Mouse (Mus musculus): ENCODE results near the gene Pgm5. TPM values are rescaled to one million over a fixed set of nuclear protein-coding genes. Genes with fewer than 3 reads are reported as not detected.

The Pgm5 gene
- polyA plus RNA-seq, 1 experiment: 18.3 TPM

GRCm38 (mm10) chr19:24648016-24648415 is 213.6 kb downstream of the Pgm5 start:
- TF ChIP-seq POLR2A (IDR thresholded peaks at IDR 0.05; ENCODE audit: low read depth, low read length) (no peak), CTCF (IDR thresholded peaks at IDR 0.05; ENCODE audit: extremely low read depth, insufficient read length, insufficient replicate concordance, low read depth, low read length) (no peak)
- WGBS: 74% methylated on average over 8 of the region's 8 CpGs
- no peak overlapping the region for H3K4me3 ChIP-seq (ENCODE audit: low read depth, low read length)

GRCm38 (mm10) chr19:24646162-24646829 is 215.4 kb downstream of the Pgm5 start:
- TF ChIP-seq CTCF (IDR thresholded peaks at IDR 0.05; ENCODE audit: extremely low read depth, insufficient read length, insufficient replicate concordance, low read depth, low read length): no peak
- no peak for TF ChIP-seq POLR2A (IDR thresholded peaks at IDR 0.05; ENCODE audit: low read depth, low read length)

More at GRCm38 (mm10) chr19:24648016-24648415, 213.6 kb downstream of the Pgm5 start:
- no peaks in the 10 kb centered on the region for H3K27me3 ChIP-seq (ENCODE audit: control insufficient read depth, insufficient read depth, low read length)
- no peak overlapping the region for H3K27ac ChIP-seq (ENCODE audit: insufficient read depth, low read depth, low read length)
- H3K36me3 ChIP-seq (ENCODE audit: control insufficient read depth, insufficient read depth, low read length): no peaks in the 10 kb centered on the region
- H3K4me1 ChIP-seq (ENCODE audit: control insufficient read depth, insufficient read depth, insufficient read length, low read length): no peaks in the 10 kb centered on the region

GRCm38 (mm10) chr19:24644971-24645370 is 216.7 kb downstream of the Pgm5 start:
- H3K27me3 ChIP-seq (ENCODE audit: control insufficient read depth, insufficient read depth, low read length): no peaks in the 10 kb centered on the region
- 66% methylated on average over 10 of the region's 10 CpGs for WGBS
- no peak for TF ChIP-seq POLR2A (IDR thresholded peaks at IDR 0.05; ENCODE audit: low read depth, low read length)
- no peak for TF ChIP-seq CTCF (IDR thresholded peaks at IDR 0.05; ENCODE audit: extremely low read depth, insufficient read length, insufficient replicate concordance, low read depth, low read length)

More at GRCm38 (mm10) chr19:24646162-24646829, 215.4 kb downstream of the Pgm5 start:
- H3K27me3 ChIP-seq (ENCODE audit: control insufficient read depth, insufficient read depth, low read length): no peaks in the 10 kb centered on the region
- no peak overlapping the region for H3K4me3 ChIP-seq (ENCODE audit: low read depth, low read length)
- no peaks in the 10 kb centered on the region for H3K4me1 ChIP-seq (ENCODE audit: control insufficient read depth, insufficient read depth, insufficient read length, low read length)
- WGBS: 83% methylated on average over 8 of the region's 8 CpGs
- H3K27ac ChIP-seq (ENCODE audit: insufficient read depth, low read depth, low read length): no peak overlapping the region
- no peaks in the 10 kb centered on the region for H3K36me3 ChIP-seq (ENCODE audit: control insufficient read depth, insufficient read depth, low read length)

GRCm38 (mm10) chr19:24640982-24641381 is 220.7 kb downstream of the Pgm5 start:
- no peak for TF ChIP-seq CTCF (IDR thresholded peaks at IDR 0.05; ENCODE audit: extremely low read depth, insufficient read length, insufficient replicate concordance, low read depth, low read length)
- Histone ChIP-seq H3K4me1 (ENCODE audit: control insufficient read depth, insufficient read depth, insufficient read length, low read length) (no peaks in the 10 kb centered on the region), H3K27ac (ENCODE audit: insufficient read depth, low read depth, low read length) (no peak overlapping the region), H3K4me3 (ENCODE audit: low read depth, low read length) (no peak overlapping the region), H3K27me3 (ENCODE audit: control insufficient read depth, insufficient read depth, low read length) (no peaks in the 10 kb centered on the region), H3K36me3 (ENCODE audit: control insufficient read depth, insufficient read depth, low read length) (no peaks in the 10 kb centered on the region)
- WGBS: 80% methylated on average over 6 of the region's 6 CpGs

More at GRCm38 (mm10) chr19:24644971-24645370, 216.7 kb downstream of the Pgm5 start:
- Histone ChIP-seq H3K4me3 (ENCODE audit: low read depth, low read length) (no peak overlapping the region), H3K4me1 (ENCODE audit: control insufficient read depth, insufficient read depth, insufficient read length, low read length) (no peaks in the 10 kb centered on the region), H3K27ac (ENCODE audit: insufficient read depth, low read depth, low read length) (no peak overlapping the region), H3K36me3 (ENCODE audit: control insufficient read depth, insufficient read depth, low read length) (no peaks in the 10 kb centered on the region)

GRCm38 (mm10) chr19:24637988-24638387 is 223.7 kb downstream of the Pgm5 start:
- Histone ChIP-seq H3K27ac (ENCODE audit: insufficient read depth, low read depth, low read length) (no peak overlapping the region), H3K36me3 (ENCODE audit: control insufficient read depth, insufficient read depth, low read length) (no peaks in the 10 kb centered on the region), H3K4me3 (ENCODE audit: low read depth, low read length) (no peak overlapping the region), H3K4me1 (ENCODE audit: control insufficient read depth, insufficient read depth, insufficient read length, low read length) (no peaks in the 10 kb centered on the region; the same call in 1 of the 2 replicates), H3K27me3 (ENCODE audit: control insufficient read depth, insufficient read depth, low read length) (no peaks in the 10 kb centered on the region)
- WGBS: 78% methylated on average over 6 of the region's 6 CpGs
- TF ChIP-seq POLR2A (IDR thresholded peaks at IDR 0.05; ENCODE audit: low read depth, low read length): no peak
- TF ChIP-seq CTCF (IDR thresholded peaks at IDR 0.05; ENCODE audit: extremely low read depth, insufficient read length, insufficient replicate concordance, low read depth, low read length): no peak

GRCm38 (mm10) chr19:24636616-24637015 is 225.0 kb downstream of the Pgm5 start:
- no peaks in the 10 kb centered on the region for H3K36me3 ChIP-seq (ENCODE audit: control insufficient read depth, insufficient read depth, low read length)
- H3K27me3 ChIP-seq (ENCODE audit: control insufficient read depth, insufficient read depth, low read length): no peaks in the 10 kb centered on the region; the same call in 1 of the 2 replicates
- no peak for TF ChIP-seq POLR2A (IDR thresholded peaks at IDR 0.05; ENCODE audit: low read depth, low read length)
- TF ChIP-seq CTCF (IDR thresholded peaks at IDR 0.05; ENCODE audit: extremely low read depth, insufficient read length, insufficient replicate concordance, low read depth, low read length): no peak
- 85% methylated on average over 10 of the region's 10 CpGs for WGBS
- H3K4me3 ChIP-seq (ENCODE audit: low read depth, low read length): no peak overlapping the region
- H3K27ac ChIP-seq (ENCODE audit: insufficient read depth, low read depth, low read length): no peak overlapping the region
- H3K4me1 ChIP-seq (ENCODE audit: control insufficient read depth, insufficient read depth, insufficient read length, low read length): peaks cover 3% of the 10 kb centered on the region; the same call in 1 of the 2 replicates

- H3K4me3 ChIP-seq (ENCODE audit: low read depth, low read length): no peak overlapping the region
- peaks cover 2% of the 10 kb centered on the region; the same call in 1 of the 2 replicates for H3K27me3 ChIP-seq (ENCODE audit: control insufficient read depth, insufficient read depth, low read length)
- H3K4me1 ChIP-seq (ENCODE audit: control insufficient read depth, insufficient read depth, insufficient read length, low read length): peaks cover 3% of the 10 kb centered on the region; the same call in 1 of the 2 replicates
- H3K36me3 ChIP-seq (ENCODE audit: control insufficient read depth, insufficient read depth, low read length): no peaks in the 10 kb centered on the region
- TF ChIP-seq POLR2A (IDR thresholded peaks at IDR 0.05; ENCODE audit: low read depth, low read length) (no peak), CTCF (IDR thresholded peaks at IDR 0.05; ENCODE audit: extremely low read depth, insufficient read length, insufficient replicate concordance, low read depth, low read length) (peak; percentile 99; the same call in 1 of the 2 replicates)
- H3K27ac ChIP-seq (ENCODE audit: insufficient read depth, low read depth, low read length): no peak overlapping the region
- WGBS: 1% methylated on average over 7 of the region's 7 CpGs
Observed at GRCm38 (mm10) chr19:24634602-24635001, 227.1 kb downstream of the Pgm5 start.

Other genes with a start within 250 kb of the Pgm5 start
- gene Tmem252, start 187.8 kb downstream of the Pgm5 start, polyA plus RNA-seq (2012; rRNA removed): 3.1 and 4.8 TPM in 2 replicates
- 4.6 and 5.5 TPM in 2 replicates for gene Gm10053, start 13.8 kb upstream of the Pgm5 start, polyA plus RNA-seq (2012; rRNA removed)
- gene Foxd4, start 39.3 kb upstream of the Pgm5 start, polyA plus RNA-seq (2012; rRNA removed): not detected in 2 replicates
- 0.27 and 0.62 TPM in 2 replicates for gene Cbwd1, start 99.8 kb upstream of the Pgm5 start, polyA plus RNA-seq (2012; rRNA removed)
- 13.2 and 14.7 TPM in 2 replicates for gene Dock8, start 137.7 kb upstream of the Pgm5 start, polyA plus RNA-seq (2012; rRNA removed)